Mouse (Mus musculus) limb, embryonic 15.5 days (tissue): Measurements from ENCODE around the gene Elovl6. TPM values are rescaled to one million over a fixed set of nuclear protein-coding genes. Genes with fewer than 3 reads are reported as not detected.

Experiments
- ATAC-seq: fragments of 200-750 bp; cut with Nextera tagmentation; 2 replicates; pipeline ENCODE4 v1.8.0; 2017; ENCODE audit warnings: low read depth, moderate TSS enrichment; ENCODE audit not compliant: insufficient number of reproducible peaks, low FRiP score, low TSS enrichment
- H3K27ac ChIP-seq: fragments of 300-500 bp; sonication (generic); 2 replicates; pipeline ENCODE4 v1.5.1; 2015; ENCODE audit warnings: moderate library complexity, mild to moderate bottlenecking, inconsistent platforms
- H3K27me3 ChIP-seq: fragments of 300-500 bp; sonication (generic); 2 replicates; pipeline ENCODE4 v1.6.1; 2015; ENCODE audit warnings: inconsistent platforms
- H3K36me3 ChIP-seq: fragments of 300-500 bp; sonication (generic); 2 replicates; pipeline ENCODE4 v1.6.1; 2015; ENCODE audit warnings: inconsistent platforms
- H3K4me1 ChIP-seq: fragments of 300-500 bp; sonication (generic); 2 replicates; pipeline ENCODE4 v1.6.1; 2015; ENCODE audit warnings: inconsistent platforms
- H3K4me2 ChIP-seq: fragments of 300-500 bp; sonication (generic); 2 replicates; pipeline ENCODE4 v1.6.1; 2015; ENCODE audit warnings: mild to moderate bottlenecking, inconsistent platforms
- H3K4me3 ChIP-seq: fragments of 300-500 bp; sonication (generic); 2 replicates; pipeline ENCODE4 v1.5.1; 2015; ENCODE audit warnings: mild to moderate bottlenecking, inconsistent platforms
- H3K9ac ChIP-seq: fragments of 300-500 bp; sonication (generic); 2 replicates; pipeline ENCODE4 v1.6.1; 2015; ENCODE audit warnings: inconsistent platforms
- H3K9me3 ChIP-seq: fragments of 300-500 bp; sonication (generic); 2 replicates; pipeline ENCODE4 v1.6.1; 2016; ENCODE audit warnings: inconsistent platforms
- WGBS: fragments of 180-500 bp; shearing (Covaris S2); methylation state at CpG from one replicate; pipeline ENCODE4 v1.1.7; 2015; 5-methylcytosine and 5-hydroxymethylcytosine counted together
- polyA plus RNA-seq: library from polyadenylated mRNA; unstranded; fragments of >200 nt; fragmentation: Nextera tagmentation; extraction: Ambion mirVana; gene quantifications from 2 replicates; pipeline ENCODE4 v1.2.1, GENCODE M21; 2015

Elovl6 gene
- polyA plus RNA-seq, 1 experiment from 2014 or later, result 23.3 TPM

GRCm38 (mm10) chr3:129633518-129633917, 101.4 kb downstream of the Elovl6 start:
- no peak for ATAC-seq
- 69% methylated on average over 8 of the region's 8 CpGs for WGBS
- H3K36me3 ChIP-seq, result peaks cover 13% of the 10 kb centered on the region; the same call in 1 of the 2 replicates
- no peak overlapping the region for H3K9ac ChIP-seq
- H3K27me3 ChIP-seq, result no peaks in the 10 kb centered on the region
- no peak overlapping the region for H3K4me3 ChIP-seq
- H3K27ac ChIP-seq, result no peak overlapping the region
- no peak overlapping the region for H3K4me2 ChIP-seq
- H3K4me1 ChIP-seq, result no peaks in the 10 kb centered on the region
- H3K9me3 ChIP-seq, result no peaks in the 10 kb centered on the region

- H3K27me3 ChIP-seq, result no peaks in the 10 kb centered on the region
- ATAC-seq, result no peak
- no peak overlapping the region for H3K4me3 ChIP-seq
- no peak overlapping the region for H3K4me2 ChIP-seq
- peaks cover 11% of the 10 kb centered on the region; the same call in 1 of the 2 replicates for H3K36me3 ChIP-seq
- no peak overlapping the region for H3K27ac ChIP-seq
- H3K9me3 ChIP-seq, result no peaks in the 10 kb centered on the region
- H3K4me1 ChIP-seq, result no peaks in the 10 kb centered on the region
- no peak overlapping the region for H3K9ac ChIP-seq
- WGBS, result 86% methylated on average over 11 of the region's 11 CpGs
Observed at GRCm38 (mm10) chr3:129634260-129634901, 102.2 kb downstream of the Elovl6 start.

GRCm38 (mm10) chr3:129637446-129637845, 105.3 kb downstream of the Elovl6 start:
- no peaks in the 10 kb centered on the region for H3K27me3 ChIP-seq
- no peak overlapping the region for H3K9ac ChIP-seq
- no peaks in the 10 kb centered on the region for H3K9me3 ChIP-seq
- ATAC-seq, result no peak
- no peak overlapping the region for H3K4me3 ChIP-seq
- H3K36me3 ChIP-seq, result peaks cover 11% of the 10 kb centered on the region; the same call in 1 of the 2 replicates
- peaks cover 4% of the 10 kb centered on the region; the same call in 1 of the 2 replicates for H3K4me1 ChIP-seq
- 71% methylated on average over 6 of the region's 6 CpGs for WGBS
- no peak overlapping the region for H3K4me2 ChIP-seq
- no peak overlapping the region for H3K27ac ChIP-seq

- Histone ChIP-seq H3K27me3 (no peaks in the 10 kb centered on the region), H3K36me3 (no peaks in the 10 kb centered on the region), H3K9me3 (no peaks in the 10 kb centered on the region), H3K27ac (peak overlapping the region; percentile 54), H3K4me2 (no peak overlapping the region), H3K4me3 (no peak overlapping the region), H3K9ac (no peak overlapping the region), H3K4me1 (peaks cover 4% of the 10 kb centered on the region; the same call in 1 of the 2 replicates)
- ATAC-seq, result no peak
- WGBS, result 64% methylated on average over 5 of the region's 5 CpGs
Observed at GRCm38 (mm10) chr3:129639701-129640100, 107.5 kb downstream of the Elovl6 start.

- no peak overlapping the region for H3K4me2 ChIP-seq
- WGBS, result 64% methylated on average over 10 of the region's 10 CpGs
- H3K36me3 ChIP-seq, result no peaks in the 10 kb centered on the region
- no peaks in the 10 kb centered on the region for H3K9me3 ChIP-seq
- H3K4me3 ChIP-seq, result no peak overlapping the region
- peaks cover 5% of the 10 kb centered on the region; the same call in 1 of the 2 replicates for H3K4me1 ChIP-seq
- H3K27ac ChIP-seq, result peak overlapping the region; percentile 54
- H3K9ac ChIP-seq, result no peak overlapping the region
- ATAC-seq, result peak; percentile 66
- no peaks in the 10 kb centered on the region for H3K27me3 ChIP-seq
Observed at GRCm38 (mm10) chr3:129640211-129641000, 108.3 kb downstream of the Elovl6 start.

- Histone ChIP-seq H3K9ac (no peak overlapping the region), H3K4me2 (no peak overlapping the region), H3K9me3 (no peaks in the 10 kb centered on the region), H3K27me3 (no peaks in the 10 kb centered on the region), H3K27ac (peak overlapping the region; percentile 54; the same call in 1 of the 2 replicates), H3K4me3 (no peak overlapping the region), H3K36me3 (no peaks in the 10 kb centered on the region), H3K4me1 (peaks cover 13% of the 10 kb centered on the region; the same call in 1 of the 2 replicates)
- WGBS, result 82% methylated on average over 7 of the region's 7 CpGs
- ATAC-seq, result no peak
Observed at GRCm38 (mm10) chr3:129641621-129642020, 109.5 kb downstream of the Elovl6 start.

GRCm38 (mm10) chr3:129645409-129645808, 113.3 kb downstream of the Elovl6 start:
- ATAC-seq, result no peak
- H3K27ac ChIP-seq, result 0 out of 2 replicates have a peak overlapping the region, but pooled peaks have one; percentile 22

GRCm38 (mm10) chr3:129646781-129647180, 114.6 kb downstream of the Elovl6 start:
- no peak; the same call in 1 of the 2 replicates for ATAC-seq
- Histone ChIP-seq H3K4me3 (no peak overlapping the region), H3K4me2 (0 out of 2 replicates have a peak overlapping the region, but pooled peaks have one; percentile 2), H3K27me3 (no peaks in the 10 kb centered on the region), H3K9ac (no peak overlapping the region), H3K27ac (no peak overlapping the region), H3K9me3 (no peaks in the 10 kb centered on the region), H3K4me1 (peaks cover 31% of the 10 kb centered on the region), H3K36me3 (no peaks in the 10 kb centered on the region)
- WGBS, result 40% methylated on average over 5 of the region's 5 CpGs

More at GRCm38 (mm10) chr3:129645409-129645808, 113.3 kb downstream of the Elovl6 start:
- Histone ChIP-seq H3K4me3 (no peak overlapping the region), H3K4me1 (peaks cover 35% of the 10 kb centered on the region), H3K27me3 (no peaks in the 10 kb centered on the region), H3K9ac (no peak overlapping the region), H3K9me3 (no peaks in the 10 kb centered on the region), H3K4me2 (no peak overlapping the region), H3K36me3 (no peaks in the 10 kb centered on the region)
- 43% methylated on average over 3 of the region's 3 CpGs for WGBS

- Histone ChIP-seq H3K36me3 (no peaks in the 10 kb centered on the region), H3K9me3 (no peaks in the 10 kb centered on the region), H3K27ac (peak overlapping the region; percentile 69; the same call in 1 of the 2 replicates), H3K9ac (no peak overlapping the region), H3K4me2 (0 out of 2 replicates have a peak overlapping the region, but pooled peaks have one; percentile 2), H3K4me1 (peaks cover 31% of the 10 kb centered on the region), H3K27me3 (no peaks in the 10 kb centered on the region), H3K4me3 (no peak overlapping the region)
- WGBS, result 49% methylated on average over 10 of the region's 10 CpGs
- ATAC-seq, result no peak
Observed at GRCm38 (mm10) chr3:129647312-129647711, 115.2 kb downstream of the Elovl6 start.

- peaks cover 31% of the 10 kb centered on the region for H3K4me1 ChIP-seq
- H3K27me3 ChIP-seq, result no peaks in the 10 kb centered on the region
- H3K36me3 ChIP-seq, result no peaks in the 10 kb centered on the region
- WGBS, result 75% methylated on average over 5 of the region's 5 CpGs
- no peak overlapping the region for H3K4me3 ChIP-seq
- H3K27ac ChIP-seq, result no peak overlapping the region
- H3K9ac ChIP-seq, result no peak overlapping the region
- H3K9me3 ChIP-seq, result no peaks in the 10 kb centered on the region
- no peak overlapping the region for H3K4me2 ChIP-seq
- no peak for ATAC-seq
Observed at GRCm38 (mm10) chr3:129648598-129648997, 116.4 kb downstream of the Elovl6 start.

GRCm38 (mm10) chr3:129649586-129650292, 117.6 kb downstream of the Elovl6 start:
- Histone ChIP-seq H3K36me3 (no peaks in the 10 kb centered on the region), H3K4me1 (peaks cover 31% of the 10 kb centered on the region), H3K9me3 (no peaks in the 10 kb centered on the region), H3K27ac (no peak overlapping the region), H3K27me3 (no peaks in the 10 kb centered on the region), H3K9ac (no peak overlapping the region), H3K4me3 (no peak overlapping the region), H3K4me2 (no peak overlapping the region)
- WGBS, result 45% methylated on average over 8 of the region's 8 CpGs
- ATAC-seq, result no peak
